Comparison of ENCODE assay signal across 8 mouse cellular contexts in the genomic region with DNA sequence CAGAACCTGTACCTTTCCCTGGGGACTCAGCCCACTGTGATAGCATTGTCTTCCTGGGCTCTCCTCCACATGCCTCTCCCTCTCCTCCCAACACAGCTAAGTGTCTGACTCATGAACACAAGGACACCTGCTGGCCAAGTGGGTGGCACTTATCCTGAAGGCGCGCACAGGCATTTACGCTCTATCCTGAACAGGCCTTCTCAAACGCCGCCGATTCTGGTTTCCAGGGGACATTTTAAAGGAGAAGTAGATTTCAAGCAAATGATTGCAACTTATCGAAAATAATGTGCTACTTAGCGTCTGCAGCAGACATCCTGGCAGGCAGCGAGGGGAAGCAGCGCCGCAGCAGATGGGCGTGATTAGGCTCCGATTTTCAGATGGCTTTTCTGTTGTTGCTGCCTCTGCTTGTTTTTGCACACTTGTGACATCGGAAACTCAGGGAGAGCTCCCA.
DNase-seq lines count a peak whose midpoint lies in the region; ATAC-seq lines count a peak whose summit lies in the region.
"Had no signal": no experiment of that assay in that cellular context is flagged by ENCODE, and none has a peak within 500 bp of the region (broad histone marks: within the 10 kb centered on the region; RNA-seq: fewer than 3 reads in every experiment).

No protein-coding gene starts in this region.

- H3K4me2 ChIP-seq in midbrain, embryonic 11.5 days, result no peak overlapping the region; the same call in 1 of the 2 replicates
- peak overlapping the region; percentile 51 for H3K4me2 ChIP-seq in embryonic facial prominence, embryonic 13.5 days
- no peak overlapping the region for H3K4me2 ChIP-seq in intestine, embryonic 16.5 days (ENCODE audit: low read depth, low read length)
- peak overlapping the region; percentile 17; the same call in 1 of the 2 replicates for H3K4me2 ChIP-seq in midbrain, embryonic 12.5 days (replicated peaks)
- H3K4me2 ChIP-seq: liver, embryonic 15.5 days had no signal

- H3K27me3 ChIP-seq in midbrain, embryonic 10.5 days (ENCODE audit: low read depth, poor library complexity, severe bottlenecking), result no peaks in the 10 kb centered on the region
- H3K27me3 ChIP-seq in midbrain, embryonic 11.5 days (ENCODE audit: control insufficient read depth, insufficient read depth, low read length), result no peaks in the 10 kb centered on the region
- H3K27me3 ChIP-seq in embryonic facial prominence, embryonic 13.5 days, result no peaks in the 10 kb centered on the region
- no peaks in the 10 kb centered on the region for H3K27me3 ChIP-seq in intestine, embryonic 16.5 days (replicated peaks; ENCODE audit: control insufficient read depth, insufficient read depth, low read length)
- H3K27me3 ChIP-seq in midbrain, embryonic 12.5 days, result peaks cover 3% of the 10 kb centered on the region; the same call in 1 of the 2 replicates
- H3K27me3 ChIP-seq: liver, embryonic 15.5 days had no signal

- no peaks in the 10 kb centered on the region for H3K9me3 ChIP-seq in midbrain, embryonic 10.5 days (replicated peaks)
- no peaks in the 10 kb centered on the region for H3K9me3 ChIP-seq in midbrain, embryonic 11.5 days (ENCODE audit: control insufficient read depth, low read length)
- no peaks in the 10 kb centered on the region for H3K9me3 ChIP-seq in embryonic facial prominence, embryonic 13.5 days
- no peaks in the 10 kb centered on the region for H3K9me3 ChIP-seq in intestine, embryonic 16.5 days (ENCODE audit: control insufficient read depth, low read length)
- no peaks in the 10 kb centered on the region for H3K9me3 ChIP-seq in midbrain, embryonic 12.5 days
- H3K9me3 ChIP-seq: liver, embryonic 15.5 days had no signal

- WGBS in midbrain, embryonic 10.5 days, result 42% methylated on average over 14 of the region's 14 CpGs
- WGBS in midbrain, embryonic 11.5 days, result 57% methylated on average over 14 of the region's 14 CpGs
- 24% methylated on average over 14 of the region's 14 CpGs for WGBS in embryonic facial prominence, embryonic 13.5 days
- 67% methylated on average over 14 of the region's 14 CpGs for WGBS in intestine, embryonic 16.5 days
- WGBS in midbrain, embryonic 12.5 days, result 53% methylated on average over 14 of the region's 14 CpGs

- H3K27ac ChIP-seq in midbrain, embryonic 10.5 days (replicated peaks), result peak overlapping the region; percentile 5; the same call in 1 of the 2 replicates
- H3K27ac ChIP-seq in midbrain, embryonic 11.5 days (ENCODE audit: low read depth, low read length), result no peak overlapping the region; the same call in 1 of the 2 replicates
- peak overlapping the region; percentile 64 for H3K27ac ChIP-seq in embryonic facial prominence, embryonic 13.5 days
- no peak overlapping the region for H3K27ac ChIP-seq in intestine, embryonic 16.5 days (ENCODE audit: low read length)
- H3K27ac ChIP-seq in midbrain, embryonic 12.5 days (replicated peaks), result 0 out of 2 replicates have a peak overlapping the region, but pooled peaks have one; percentile 39
- H3K27ac ChIP-seq: liver, embryonic 15.5 days had no signal

- no peaks in the 10 kb centered on the region for H3K36me3 ChIP-seq in midbrain, embryonic 10.5 days
- H3K36me3 ChIP-seq in midbrain, embryonic 11.5 days (ENCODE audit: control insufficient read depth, insufficient read depth, low read length), result no peaks in the 10 kb centered on the region
- no peaks in the 10 kb centered on the region for H3K36me3 ChIP-seq in embryonic facial prominence, embryonic 13.5 days
- no peaks in the 10 kb centered on the region for H3K36me3 ChIP-seq in intestine, embryonic 16.5 days (ENCODE audit: control insufficient read depth, insufficient read depth, low read length)
- no peaks in the 10 kb centered on the region for H3K36me3 ChIP-seq in midbrain, embryonic 12.5 days
- H3K36me3 ChIP-seq: liver, embryonic 15.5 days had no signal

- H3K4me1 ChIP-seq in midbrain, embryonic 10.5 days, result peaks cover 51% of the 10 kb centered on the region
- peaks cover 23% of the 10 kb centered on the region for H3K4me1 ChIP-seq in midbrain, embryonic 11.5 days (ENCODE audit: control insufficient read depth, insufficient read depth, low read length)
- H3K4me1 ChIP-seq in embryonic facial prominence, embryonic 13.5 days, result peaks cover 72% of the 10 kb centered on the region
- peaks cover 15% of the 10 kb centered on the region for H3K4me1 ChIP-seq in intestine, embryonic 16.5 days (ENCODE audit: control insufficient read depth, insufficient read depth, low read length)
- H3K4me1 ChIP-seq in midbrain, embryonic 12.5 days, result peaks cover 61% of the 10 kb centered on the region

- H3K9ac ChIP-seq in midbrain, embryonic 11.5 days (ENCODE audit: low read length), result no peak overlapping the region
- peak overlapping the region; percentile 54 for H3K9ac ChIP-seq in embryonic facial prominence, embryonic 13.5 days
- no peak overlapping the region for H3K9ac ChIP-seq in intestine, embryonic 16.5 days (ENCODE audit: low read depth, low read length)
- no peak overlapping the region for H3K9ac ChIP-seq in midbrain, embryonic 12.5 days (replicated peaks)
- H3K9ac ChIP-seq: liver, embryonic 15.5 days had no signal

- no peak for DNase-seq in midbrain, embryonic 10.5 days (ENCODE audit: low spot score)
- DNase-seq in midbrain, embryonic 11.5 days (ENCODE audit: low spot score, missing footprints), result no peak
- DNase-seq in thymus, postnatal 10 days (ENCODE audit: low spot score in 2 of 2), result no peak

- H3K4me3 ChIP-seq in midbrain, embryonic 10.5 days, result no peak overlapping the region
- no peak overlapping the region for H3K4me3 ChIP-seq in midbrain, embryonic 11.5 days (ENCODE audit: low read depth, low read length)
- peak overlapping the region; percentile 3; the same call in 1 of the 2 replicates for H3K4me3 ChIP-seq in embryonic facial prominence, embryonic 13.5 days
- H3K4me3 ChIP-seq in intestine, embryonic 16.5 days (ENCODE audit: low read length), result no peak overlapping the region
- H3K4me3 ChIP-seq in midbrain, embryonic 12.5 days, result no peak overlapping the region
- H3K4me3 ChIP-seq: liver, embryonic 15.5 days had no signal

- ATAC-seq in midbrain, embryonic 11.5 days (ENCODE audit: low FRiP score), result no peak
- no peak for ATAC-seq in embryonic facial prominence, embryonic 13.5 days (ENCODE audit: insufficient number of reproducible peaks, insufficient read depth, low FRiP score, low TSS enrichment, low read depth)
- 0 out of 2 replicates have a peak, but pooled peaks have one; percentile 34 for ATAC-seq in intestine, embryonic 16.5 days
- ATAC-seq in midbrain, embryonic 12.5 days (ENCODE audit: low FRiP score, low read depth), result no peak
- ATAC-seq in erythroid progenitor cell, adult 5-6 weeks (replicated peaks; ENCODE audit: low FRiP score, poor library complexity, severe bottlenecking), result no peak

Comparison
In these comparisons a context has a peak if more than half of its experiments do, and no peak if none do; other contexts are left out.
1. H3K27ac ChIP-seq: peak in midbrain, embryonic 10.5 days (single experiment), embryonic facial prominence, embryonic 13.5 days (single experiment) and midbrain, embryonic 12.5 days (single experiment); none in midbrain, embryonic 11.5 days (single experiment) and intestine, embryonic 16.5 days (single experiment).
2. H3K4me2 ChIP-seq: peak in embryonic facial prominence, embryonic 13.5 days (single experiment) and midbrain, embryonic 12.5 days (single experiment); none in midbrain, embryonic 11.5 days (single experiment) and intestine, embryonic 16.5 days (single experiment).